20 mouse cellular contexts compared by ENCODE assay signal in the genomic region with DNA sequence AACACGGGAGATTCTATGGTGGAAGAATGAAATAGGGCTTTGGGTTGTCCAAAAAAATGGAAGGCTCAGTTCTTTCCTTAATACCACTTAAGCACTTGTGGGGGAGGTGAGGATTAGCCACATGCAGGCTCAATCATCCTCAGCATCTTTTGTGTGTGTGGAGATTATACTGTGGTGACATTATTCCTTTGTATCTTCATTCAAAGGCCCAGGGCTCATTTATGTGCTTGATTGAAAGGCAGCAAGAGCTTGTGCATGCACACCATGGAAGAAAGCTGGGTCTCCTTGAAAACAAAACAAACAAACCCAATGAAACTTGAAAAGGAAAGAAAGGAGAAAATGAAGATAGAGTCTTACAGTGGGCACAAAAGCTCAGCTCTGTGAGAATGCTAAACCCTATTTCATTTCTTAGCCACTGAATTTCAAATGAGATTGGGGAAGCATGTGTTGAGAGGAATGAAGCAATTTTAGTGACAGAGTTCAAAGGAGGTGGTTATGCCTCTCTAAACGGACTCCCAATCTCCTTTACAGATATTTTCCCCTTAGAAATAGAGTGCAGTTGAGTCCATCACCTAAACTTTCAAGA.
DNase-seq lines count a peak whose midpoint lies in the region; ATAC-seq and TF ChIP-seq lines count a peak whose summit lies in the region.
"Had no signal": no experiment of that assay in that cellular context is flagged by ENCODE, and none has a peak within 500 bp of the region (broad histone marks: within the 10 kb centered on the region; RNA-seq: fewer than 3 reads in every experiment).

No protein-coding gene starts in this region.

- no peak for TF ChIP-seq CTCF in lung, postnatal 0 days (IDR thresholded peaks at IDR 0.05)

- no peaks in the 10 kb centered on the region for H3K9me3 ChIP-seq in embryonic facial prominence, embryonic 11.5 days (replicated peaks; ENCODE audit: control insufficient read depth, low read length)
- H3K9me3 ChIP-seq in embryonic facial prominence, embryonic 10.5 days = no peaks in the 10 kb centered on the region
- no peaks in the 10 kb centered on the region for H3K9me3 ChIP-seq in forebrain, embryonic 13.5 days (replicated peaks)
- no peaks in the 10 kb centered on the region for H3K9me3 ChIP-seq in midbrain, embryonic 12.5 days
- no peaks in the 10 kb centered on the region for H3K9me3 ChIP-seq in lung, postnatal 0 days (ENCODE audit: low read length)
- H3K9me3 ChIP-seq: embryonic facial prominence, embryonic 12.5 days; stomach, embryonic 15.5 days had no signal

- no peaks in the 10 kb centered on the region for H3K36me3 ChIP-seq in embryonic facial prominence, embryonic 11.5 days (replicated peaks; ENCODE audit: control insufficient read depth, insufficient read depth, low read depth, low read length)
- H3K36me3 ChIP-seq in embryonic facial prominence, embryonic 10.5 days (replicated peaks) = no peaks in the 10 kb centered on the region
- no peaks in the 10 kb centered on the region for H3K36me3 ChIP-seq in forebrain, embryonic 13.5 days (ENCODE audit: poor library complexity, severe bottlenecking)
- no peaks in the 10 kb centered on the region for H3K36me3 ChIP-seq in midbrain, embryonic 12.5 days
- H3K36me3 ChIP-seq in lung, postnatal 0 days (ENCODE audit: insufficient read depth, low read length) = no peaks in the 10 kb centered on the region
- H3K36me3 ChIP-seq: embryonic facial prominence, embryonic 12.5 days; stomach, embryonic 15.5 days had no signal

- WGBS in embryonic facial prominence, embryonic 11.5 days = 55% methylated on average over 2 of the region's 2 CpGs
- 42% methylated on average over 2 of the region's 2 CpGs for WGBS in embryonic facial prominence, embryonic 10.5 days
- 2% methylated on average over 2 of the region's 2 CpGs for WGBS in forebrain, embryonic 13.5 days
- WGBS in midbrain, embryonic 12.5 days = 7% methylated on average over 2 of the region's 2 CpGs
- WGBS in lung, postnatal 0 days = 53% methylated on average over 2 of the region's 2 CpGs

- H3K27ac ChIP-seq in embryonic facial prominence, embryonic 11.5 days (replicated peaks; ENCODE audit: low read depth, low read length) = no peak overlapping the region
- no peak overlapping the region for H3K27ac ChIP-seq in embryonic facial prominence, embryonic 10.5 days (replicated peaks)
- peak overlapping the region; percentile 20; the same call in 1 of the 2 replicates for H3K27ac ChIP-seq in forebrain, embryonic 13.5 days
- no peak overlapping the region for H3K27ac ChIP-seq in midbrain, embryonic 12.5 days (replicated peaks)
- H3K27ac ChIP-seq in lung, postnatal 0 days (ENCODE audit: low read length) = no peak overlapping the region
- H3K27ac ChIP-seq: embryonic facial prominence, embryonic 12.5 days; kidney, postnatal 0 days; liver, embryonic 14.5 days; stomach, embryonic 15.5 days had no signal

- no peaks in the 10 kb centered on the region for H3K27me3 ChIP-seq in embryonic facial prominence, embryonic 11.5 days (ENCODE audit: control insufficient read depth, insufficient read depth, low read length)
- no peaks in the 10 kb centered on the region for H3K27me3 ChIP-seq in embryonic facial prominence, embryonic 10.5 days (replicated peaks; ENCODE audit: low read depth, poor library complexity, severe bottlenecking)
- no peaks in the 10 kb centered on the region for H3K27me3 ChIP-seq in forebrain, embryonic 13.5 days
- peaks cover 6% of the 10 kb centered on the region for H3K27me3 ChIP-seq in midbrain, embryonic 12.5 days
- H3K27me3 ChIP-seq in lung, postnatal 0 days (replicated peaks; ENCODE audit: insufficient read depth, low read length) = no peaks in the 10 kb centered on the region
- H3K27me3 ChIP-seq: embryonic facial prominence, embryonic 12.5 days; stomach, embryonic 15.5 days had no signal

- no peaks in the 10 kb centered on the region for H3K4me1 ChIP-seq in embryonic facial prominence, embryonic 11.5 days (ENCODE audit: control insufficient read depth, insufficient read depth, low read length)
- no peaks in the 10 kb centered on the region for H3K4me1 ChIP-seq in embryonic facial prominence, embryonic 10.5 days
- peaks cover 3% of the 10 kb centered on the region; the same call in 1 of the 2 replicates for H3K4me1 ChIP-seq in forebrain, embryonic 13.5 days
- peaks cover 4% of the 10 kb centered on the region; the same call in 1 of the 2 replicates for H3K4me1 ChIP-seq in midbrain, embryonic 12.5 days
- H3K4me1 ChIP-seq in lung, postnatal 0 days (ENCODE audit: insufficient read depth, low read depth, low read length) = no peaks in the 10 kb centered on the region
- H3K4me1 ChIP-seq: embryonic facial prominence, embryonic 12.5 days; stomach, embryonic 15.5 days had no signal

- no peak for TF ChIP-seq EP300 in lung, postnatal 0 days (IDR thresholded peaks at IDR 0.05)

- H3K4me2 ChIP-seq in embryonic facial prominence, embryonic 11.5 days (ENCODE audit: low read depth, low read length) = no peak overlapping the region
- H3K4me2 ChIP-seq in forebrain, embryonic 13.5 days = no peak overlapping the region
- no peak overlapping the region for H3K4me2 ChIP-seq in midbrain, embryonic 12.5 days (replicated peaks)
- no peak overlapping the region for H3K4me2 ChIP-seq in lung, postnatal 0 days (replicated peaks; ENCODE audit: low read depth, low read length)
- H3K4me2 ChIP-seq: embryonic facial prominence, embryonic 12.5 days; heart, embryonic 11.5 days; stomach, embryonic 15.5 days had no signal

- no peak overlapping the region for H3K4me3 ChIP-seq in embryonic facial prominence, embryonic 11.5 days (ENCODE audit: low read depth, low read length)
- H3K4me3 ChIP-seq in embryonic facial prominence, embryonic 10.5 days = no peak overlapping the region
- H3K4me3 ChIP-seq in forebrain, embryonic 13.5 days = no peak overlapping the region
- no peak overlapping the region for H3K4me3 ChIP-seq in midbrain, embryonic 12.5 days
- H3K4me3 ChIP-seq in lung, postnatal 0 days (ENCODE audit: low read depth, low read length) = no peak overlapping the region
- H3K4me3 ChIP-seq: embryonic facial prominence, embryonic 12.5 days; stomach, embryonic 15.5 days had no signal

- peak; percentile 56; the same call in 1 of the 2 replicates for ATAC-seq in embryonic facial prominence, embryonic 11.5 days (replicated peaks; ENCODE audit: insufficient number of reproducible peaks, low FRiP score, low TSS enrichment, low read depth)
- ATAC-seq in forebrain, embryonic 13.5 days = peak; percentile 95
- ATAC-seq in midbrain, embryonic 12.5 days (ENCODE audit: low FRiP score, low read depth) = peak; percentile 96
- no peak for ATAC-seq in lung, postnatal 0 days

- no peak overlapping the region for H3K9ac ChIP-seq in embryonic facial prominence, embryonic 11.5 days (replicated peaks; ENCODE audit: low read length)
- no peak overlapping the region for H3K9ac ChIP-seq in forebrain, embryonic 13.5 days
- no peak overlapping the region for H3K9ac ChIP-seq in midbrain, embryonic 12.5 days (replicated peaks)
- no peak overlapping the region for H3K9ac ChIP-seq in lung, postnatal 0 days (replicated peaks; ENCODE audit: low read depth)
- H3K9ac ChIP-seq: embryonic facial prominence, embryonic 12.5 days; liver, embryonic 14.5 days; stomach, embryonic 15.5 days had no signal

- DNase-seq in embryonic facial prominence, embryonic 11.5 days (ENCODE audit: low spot score) = peak; percentile 45
- DNase-seq in embryonic facial prominence, embryonic 10.5 days (ENCODE audit: low spot score) = no peak
- DNase-seq in embryo, embryonic 10.5 days (ENCODE audit: low spot score) = peak; percentile 62
- no peak for DNase-seq in gastrocnemius, postnatal 10 days
- DNase-seq in lung, postnatal 0 days (ENCODE audit: low spot score) = no peak
- no peak for DNase-seq in thymus, postnatal 14 days
- DNase-seq: adrenal gland, postnatal 14 days; cerebellum, adult 11 months; cerebellum, postnatal 14 days; heart, postnatal 14 days; kidney, adult 18-20 months; right cerebral cortex, postnatal 25 days; thymus, adult 18-20 months had no signal

Comparison
In these comparisons a context has a peak if more than half of its experiments do, and no peak if none do; other contexts are left out.
1. DNase-seq: peak in embryonic facial prominence, embryonic 11.5 days (single experiment) and embryo, embryonic 10.5 days (single experiment); none in embryonic facial prominence, embryonic 10.5 days (single experiment), gastrocnemius, postnatal 10 days (single experiment), lung, postnatal 0 days (single experiment) and thymus, postnatal 14 days (single experiment).